Mouse (Mus musculus): ENCODE data around the gene Mpzl3.
"Not testable (repeated sequence)": the region's sequence is repeated elsewhere in the genome, so short reads cannot be mapped to it uniquely, and the experiment has no call there.

The Mpzl3 gene

GRCm38 (mm10) chr9:45055082-45055713 is at the start of gene Mpzl3:
TSS of gene Mpzl3 (plus strand) at chr9:45055186.
- DNase-seq, result peak; percentile 93 to 94

DNA sequence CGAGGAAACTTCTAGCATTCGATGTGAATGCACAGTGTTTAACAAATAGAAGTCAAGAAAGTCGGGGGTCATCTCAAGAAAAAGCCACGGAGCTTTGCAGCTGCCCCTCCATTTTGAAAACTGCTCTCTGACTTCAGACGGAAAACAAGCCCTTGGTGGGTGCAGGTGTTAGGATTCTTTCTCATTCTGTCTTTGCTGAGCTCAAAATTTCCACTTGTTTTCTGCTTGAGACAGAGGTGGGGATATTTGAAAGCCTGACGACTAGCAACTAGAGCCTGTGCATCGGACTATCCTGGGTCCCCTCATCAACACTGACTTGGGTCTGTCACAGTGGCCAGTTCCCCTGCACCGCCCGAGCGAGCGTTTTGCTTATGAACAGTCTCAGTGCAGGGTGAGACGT is 47.6 kb upstream of the Mpzl3 start:
- no peak for DNase-seq

GRCm38 (mm10) chr9:45008342-45008741 is 46.6 kb upstream of the Mpzl3 start:
- no peak for DNase-seq

GRCm38 (mm10) chr9:45009180-45010078 is 45.6 kb upstream of the Mpzl3 start, which contains the start of gene Cd3e:
TSS of gene Cd3e (minus strand) at chr9:45009627.
- DNase-seq, result no peak

DNA sequence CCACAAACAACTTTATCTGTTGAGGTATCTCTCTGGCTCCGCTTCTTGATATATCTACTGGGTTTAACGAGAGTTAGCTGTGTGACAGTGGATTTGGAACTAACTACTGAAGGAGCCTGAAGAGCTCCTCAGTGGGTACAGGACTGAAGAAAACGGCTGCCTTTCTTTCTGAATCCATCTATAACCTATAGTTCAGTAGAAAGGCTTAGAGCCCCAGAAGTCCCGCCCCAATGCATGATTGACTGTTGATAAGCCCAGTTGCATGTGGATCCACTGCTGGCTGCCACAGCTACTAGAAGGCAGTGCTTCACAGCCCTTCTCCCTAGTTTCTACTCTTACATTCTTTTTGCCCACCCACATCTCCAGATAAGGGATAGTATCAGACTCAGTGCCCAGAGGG is 44.5 kb upstream of the Mpzl3 start:
- DNase-seq, result no peak

GRCm38 (mm10) chr9:45011291-45011690 is 43.7 kb upstream of the Mpzl3 start:
- DNase-seq, result no peak

GRCm38 (mm10) chr9:45014879-45015278 is 40.1 kb upstream of the Mpzl3 start:
- DNase-seq, result no peak

GRCm38 (mm10) chr9:45015841-45016240 is 39.1 kb upstream of the Mpzl3 start:
- DNase-seq, result no peak

GRCm38 (mm10) chr9:45018031-45018430 is 37.0 kb upstream of the Mpzl3 start:
- DNase-seq, result no peak

DNA sequence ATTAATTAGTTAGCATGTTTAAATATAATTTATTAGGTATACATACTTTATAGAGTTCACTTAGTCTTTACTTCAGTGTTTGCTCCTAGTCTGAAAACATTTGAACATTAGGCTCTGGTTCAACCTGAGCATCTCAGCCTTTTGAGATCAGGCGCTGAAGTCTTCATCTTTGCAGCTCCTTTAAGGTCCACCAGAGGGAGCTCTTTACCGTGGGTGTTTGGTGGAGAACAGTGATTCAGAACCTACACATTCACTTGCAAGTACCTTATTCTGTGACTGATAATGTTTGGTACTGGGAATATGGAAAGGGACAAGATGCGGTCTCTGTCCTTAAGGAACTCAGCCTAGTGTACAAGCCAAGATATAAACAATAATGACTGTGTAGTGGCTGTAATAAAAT is 32.2 kb upstream of the Mpzl3 start:
- peak; percentile 73 to 81 for DNase-seq

DNA sequence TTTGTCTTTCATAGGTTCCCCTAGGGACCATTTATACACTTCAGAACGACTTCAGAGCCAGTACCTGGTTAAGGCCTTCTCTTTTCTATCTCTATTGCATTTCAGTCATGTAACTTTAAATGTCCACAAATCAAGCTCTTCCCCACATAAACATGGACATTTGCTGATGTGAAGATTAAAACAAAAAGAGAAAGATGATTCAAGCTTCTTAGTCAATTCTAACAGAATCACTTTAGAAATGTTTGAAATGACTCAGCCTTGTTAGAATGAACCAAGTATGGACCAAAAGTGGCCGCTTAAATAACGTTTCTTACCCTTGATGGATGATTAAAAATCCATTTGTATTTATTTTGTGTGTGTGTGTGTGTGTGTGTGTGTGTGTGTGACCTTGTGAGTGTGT is 31.3 kb upstream of the Mpzl3 start:
- DNase-seq, result no peak

DNA sequence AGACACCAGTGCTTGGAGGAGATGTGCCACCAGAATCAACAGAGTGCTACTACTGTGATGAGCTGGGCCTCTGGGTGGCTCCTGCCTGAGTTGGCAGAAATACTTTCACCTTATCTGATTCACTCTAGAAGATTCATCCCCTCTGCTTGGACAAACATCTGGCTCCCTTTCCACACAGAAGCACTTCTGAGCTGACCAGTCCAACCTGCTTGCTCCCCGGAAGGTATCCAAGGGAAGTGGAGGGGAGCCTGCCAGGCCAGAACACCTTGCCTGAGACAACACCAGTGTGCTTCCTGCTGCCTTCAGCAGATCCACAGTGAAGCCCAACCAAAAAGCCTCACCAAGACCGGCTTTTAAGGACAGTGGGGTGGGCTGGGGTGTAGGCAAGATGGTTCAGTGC is 30.8 kb upstream of the Mpzl3 start:
- no peak for DNase-seq

DNA sequence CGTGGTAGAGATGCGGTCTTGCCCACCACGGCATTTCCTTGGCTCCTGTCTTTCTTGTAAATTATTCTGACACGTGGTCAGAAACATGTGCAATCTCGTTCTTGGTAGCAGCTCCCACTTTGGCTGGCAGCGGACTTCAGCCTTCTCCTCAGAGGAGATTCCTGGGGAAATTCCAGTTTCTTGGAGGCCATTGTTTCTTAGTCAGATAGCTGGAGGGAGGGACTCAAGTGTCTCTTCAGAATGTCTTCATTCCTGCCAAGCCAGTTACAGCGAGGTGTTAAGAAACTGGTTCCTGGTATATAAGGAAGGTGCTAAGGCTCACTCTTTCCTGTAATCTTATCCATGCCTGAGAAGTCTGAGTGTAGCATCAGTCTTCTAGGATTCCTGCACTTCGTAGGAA is 27.6 kb upstream of the Mpzl3 start:
- no peak for DNase-seq

- no peak for DNase-seq
These were observed 24.6 kb upstream of the Mpzl3 start for GRCm38 (mm10) chr9:45030341-45030740.

GRCm38 (mm10) chr9:45032261-45032660 is 22.7 kb upstream of the Mpzl3 start:
- DNase-seq, result no peak

GRCm38 (mm10) chr9:45034526-45034925 is 20.5 kb upstream of the Mpzl3 start:
- no peak for DNase-seq

GRCm38 (mm10) chr9:45037803-45038202 is 17.2 kb upstream of the Mpzl3 start:
- DNase-seq, result not testable (repeated sequence)

DNA sequence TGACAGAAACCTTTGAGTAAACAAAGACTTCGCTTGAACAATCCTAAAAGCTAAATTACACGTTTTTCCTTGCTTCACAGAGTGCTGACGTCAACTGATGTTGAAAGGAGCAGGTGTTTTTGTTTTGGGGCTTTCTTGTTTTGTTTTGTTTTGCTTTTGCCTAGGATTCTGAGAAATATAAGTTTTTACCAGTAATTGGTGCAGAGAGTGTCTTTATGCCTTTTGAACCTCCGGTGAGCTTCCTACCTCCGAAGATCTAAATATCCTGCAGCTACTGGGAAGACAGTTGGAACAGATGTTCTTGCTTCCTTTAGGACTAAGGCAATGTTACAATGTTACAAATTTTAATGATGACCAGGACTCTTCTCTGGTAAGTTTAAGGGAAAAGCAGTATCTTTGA is 15.5 kb upstream of the Mpzl3 start, which contains the start of gene Mpzl2:
TSS of gene Mpzl2 (plus strand) at position 301 of the 400 bp plus-strand sequence.
- no peak for DNase-seq

GRCm38 (mm10) chr9:45040066-45040845 is 14.7 kb upstream of the Mpzl3 start:
- no peak for DNase-seq

DNA sequence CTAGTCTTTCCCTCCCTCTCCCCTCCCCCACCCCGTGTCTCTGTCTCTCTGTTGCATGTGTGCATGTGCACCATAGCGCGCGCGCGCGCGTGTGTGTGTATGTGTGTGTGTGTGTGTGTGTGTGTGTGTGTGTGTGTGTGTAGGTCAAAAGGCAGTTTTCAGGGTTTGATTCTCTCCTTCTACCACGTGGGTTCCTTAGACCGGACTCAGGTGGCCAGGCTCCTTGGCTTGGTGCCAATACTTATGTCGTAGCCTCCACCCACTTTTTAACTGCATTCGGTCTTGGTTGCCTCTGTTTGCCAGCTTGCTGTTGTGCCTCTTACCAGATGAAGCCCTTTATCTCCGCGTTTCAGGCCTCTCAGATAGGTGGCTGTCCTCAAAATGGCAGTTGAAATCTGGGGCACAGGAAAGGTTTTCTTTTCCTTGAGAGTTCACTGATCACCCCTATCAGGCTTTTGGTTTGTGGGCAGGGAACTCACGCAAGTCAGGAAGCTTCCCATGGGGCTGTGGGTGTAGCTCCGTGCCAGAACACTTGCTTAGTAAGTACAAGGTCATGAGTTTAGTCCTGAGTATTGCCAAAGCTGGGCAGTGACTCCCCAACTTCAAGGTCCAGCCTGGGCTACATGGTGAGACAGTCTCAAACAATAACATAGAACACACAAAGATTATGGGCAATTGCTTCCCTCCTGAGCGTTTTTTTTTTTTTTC is 13.7 kb upstream of the Mpzl3 start:
- DNase-seq, result no peak

- DNase-seq, result peak; percentile 17 to 34
These were observed 12.8 kb upstream of the Mpzl3 start for GRCm38 (mm10) chr9:45042056-45042720.

DNA sequence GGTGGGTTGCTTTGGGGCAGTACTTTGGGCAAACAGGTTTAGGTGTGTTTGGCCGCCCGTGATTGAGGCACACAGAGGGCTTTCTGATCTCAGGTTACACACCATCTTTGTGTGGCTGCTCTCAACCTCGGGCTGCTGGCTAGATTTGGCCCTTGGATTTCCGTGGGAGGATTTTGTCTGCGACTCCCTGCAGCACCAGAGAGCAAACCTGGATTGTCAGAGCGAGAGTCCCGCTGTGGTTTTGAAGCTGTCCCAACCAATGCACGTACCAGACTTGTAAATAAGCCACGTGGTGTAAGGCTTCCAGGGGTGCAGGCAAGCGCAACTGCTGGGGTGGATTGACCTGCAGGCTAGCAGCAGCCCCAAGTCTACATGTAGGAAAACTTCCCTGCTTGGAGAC is 12.0 kb upstream of the Mpzl3 start:
- peak in 1 of 2 experiments; percentile 14 for DNase-seq

All from cerebellum, postnatal 25 days (tissue).